In genomic region chr5:45127971-45128370, GRCm38 (mm10) we compare ENCODE assay signal across 19 mouse cellular contexts.
DNase-seq lines count a peak whose midpoint lies in the region; ATAC-seq and TF ChIP-seq lines count a peak whose summit lies in the region.
"Had no signal": no experiment of that assay in that cellular context is flagged by ENCODE, and none has a peak within 500 bp of the region (broad histone marks: within the 10 kb centered on the region; RNA-seq: fewer than 3 reads in every experiment).

No protein-coding gene starts in this region.

- no peaks in the 10 kb centered on the region for H3K79me2 ChIP-seq in myocyte (ENCODE audit: control insufficient read depth, insufficient read depth)

- H3K4me1 ChIP-seq in embryonic fibroblast, embryonic 13.5 days (ENCODE audit: control insufficient read depth, insufficient read depth, low read length): peaks cover 6% of the 10 kb centered on the region; the same call in 1 of the 2 replicates
- no peaks in the 10 kb centered on the region for H3K4me1 ChIP-seq in midbrain, postnatal 0 days (ENCODE audit: insufficient read depth, low read length)
- H3K4me1 ChIP-seq: hindbrain, embryonic 10.5 days; midbrain, embryonic 13.5 days had no signal

- 93% methylated on average over 8 of the region's 8 CpGs for WGBS in midbrain, postnatal 0 days

- intact Hi-C loops in gastrocnemius, postnatal 36 days (cut with DNase I): no loop called here

- DNase-seq in frontal cortex, adult 2 months (ENCODE audit: extremely low spot score in 1 of 2, low spot score in 1 of 2): peak; percentile 57 to 79
- no peak for DNase-seq in frontal cortex, postnatal 10 days (ENCODE audit: low spot score in 2 of 2)
- peak; percentile 58 for DNase-seq in 3134 (ENCODE audit: extremely low read depth, insufficient read length, low spot score)
- DNase-seq in gastrocnemius, postnatal 36 days: no peak
- DNase-seq in midbrain, postnatal 0 days (ENCODE audit: low spot score): no peak
- DNase-seq in heart, adult 8-10 months (ENCODE audit: low spot score): no peak
- DNase-seq: cerebellum, postnatal 14 days; heart, adult 18-20 months; kidney, adult 18-20 months; kidney, postnatal 14 days; liver; lung, adult 2 months; thymus, postnatal 4 days had no signal

- H3K27me3 ChIP-seq in myocyte (ENCODE audit: control insufficient read depth, insufficient read depth, insufficient read length): no peaks in the 10 kb centered on the region
- H3K27me3 ChIP-seq in midbrain, postnatal 0 days (ENCODE audit: insufficient read depth, low read length): no peaks in the 10 kb centered on the region
- H3K27me3 ChIP-seq: midbrain, embryonic 13.5 days had no signal

- H3K4me3 ChIP-seq in embryonic fibroblast, embryonic 13.5 days (ENCODE audit: insufficient read depth, low read length): no peak overlapping the region
- no peak overlapping the region for H3K4me3 ChIP-seq in myocyte
- H3K4me3 ChIP-seq in midbrain, postnatal 0 days (ENCODE audit: low read depth, low read length): no peak overlapping the region
- H3K4me3 ChIP-seq: hindbrain, embryonic 10.5 days; midbrain, embryonic 13.5 days had no signal

- H3K9me3 ChIP-seq in midbrain, postnatal 0 days (ENCODE audit: low read length): no peaks in the 10 kb centered on the region
- H3K9me3 ChIP-seq: hindbrain, embryonic 10.5 days; midbrain, embryonic 13.5 days had no signal

- H3K9ac ChIP-seq in midbrain, postnatal 0 days (replicated peaks; ENCODE audit: low read length, poor library complexity, severe bottlenecking): no peak overlapping the region
- H3K9ac ChIP-seq: midbrain, embryonic 13.5 days had no signal

- H3ac ChIP-seq in myocyte (ENCODE audit: control insufficient read depth, insufficient read length): no peak overlapping the region

- no peak for ATAC-seq in midbrain, postnatal 0 days (ENCODE audit: low FRiP score)
- ATAC-seq: forebrain, embryonic 14.5 days; midbrain, embryonic 13.5 days had no signal

- peak overlapping the region; percentile 42 for H3K27ac ChIP-seq in embryonic fibroblast, embryonic 13.5 days (ENCODE audit: insufficient read depth, low read length)
- H3K27ac ChIP-seq in midbrain, postnatal 0 days (ENCODE audit: low read depth, low read length): no peak overlapping the region
- H3K27ac ChIP-seq: hindbrain, embryonic 10.5 days; macrophage; midbrain, embryonic 13.5 days had no signal

- no peak for TF ChIP-seq POLR2A in embryonic fibroblast, embryonic 13.5 days (IDR thresholded peaks at IDR 0.05; ENCODE audit: low read depth, low read length)
- no peak for TF ChIP-seq POLR2A in myocyte (IDR thresholded peaks at IDR 0.05; ENCODE audit: insufficient read length, low read depth)

- no peaks in the 10 kb centered on the region for H3K36me3 ChIP-seq in myocyte (ENCODE audit: control insufficient read depth, insufficient read depth)
- no peaks in the 10 kb centered on the region for H3K36me3 ChIP-seq in midbrain, postnatal 0 days (ENCODE audit: insufficient read depth, low read length)
- H3K36me3 ChIP-seq: hindbrain, embryonic 10.5 days; midbrain, embryonic 13.5 days had no signal

- peak overlapping the region; percentile 36 for H3K4me2 ChIP-seq in myocyte (ENCODE audit: low read depth)
- no peak overlapping the region for H3K4me2 ChIP-seq in midbrain, postnatal 0 days (ENCODE audit: low read depth, low read length, poor library complexity, severe bottlenecking)
- H3K4me2 ChIP-seq: midbrain, embryonic 13.5 days had no signal

- no peak for TF ChIP-seq CTCF in embryonic fibroblast, embryonic 13.5 days (IDR thresholded peaks at IDR 0.05; ENCODE audit: borderline replicate concordance, insufficient read depth, low read length)
- TF ChIP-seq CTCF in midbrain, postnatal 0 days (IDR thresholded peaks at IDR 0.05): no peak

TF ChIP-seq in myocyte, 11 proteins besides CTCF, POLR2A, EP300 and RAD21:
- TF ChIP-seq MAX (IDR thresholded peaks at IDR 0.05; ENCODE audit: low read depth): no peak
- TF ChIP-seq REST (IDR thresholded peaks at IDR 0.05; ENCODE audit: insufficient read depth, insufficient read length): no peak
- TF ChIP-seq USF1 (IDR thresholded peaks at IDR 0.05; ENCODE audit: low read depth): no peak
- TF ChIP-seq E2F4 (IDR thresholded peaks at IDR 0.05; ENCODE audit: insufficient read depth): no peak
- TF ChIP-seq MYOG (IDR thresholded peaks at IDR 0.05; ENCODE audit: control insufficient read depth in 1 of 3, insufficient read depth in 1 of 3, insufficient read length in 2 of 3, low read depth in 2 of 3): no peak
- TF ChIP-seq POLR2AphosphoS2 (IDR thresholded peaks at IDR 0.05; ENCODE audit: insufficient read length, low read depth): no peak
- no peak for TF ChIP-seq CEBPB (IDR thresholded peaks at IDR 0.05; ENCODE audit: insufficient read depth, poor library complexity, severe bottlenecking)

Comparison
In these comparisons a context has a peak if more than half of its experiments do, and no peak if none do; other contexts are left out.
1. DNase-seq: peak in frontal cortex, adult 2 months (2 of 2) and 3134 (single experiment); none in frontal cortex, postnatal 10 days (0 of 2), gastrocnemius, postnatal 36 days (0 of 2), midbrain, postnatal 0 days (single experiment) and heart, adult 8-10 months (single experiment).